Mouse (Mus musculus) heart, adult 9 months (tissue): ENCODE measurements around the gene Mt3.
"Not testable (repeated sequence)": the region's sequence is repeated elsewhere in the genome, so short reads cannot be mapped to it uniquely, and the experiment has no call there.

Experiments used
- DNase-seq, 2 experiments: peaks; one replicate each; pipeline ENCODE4 v3.0.0; 2022; ENCODE audit warnings: low spot score in 2 of 2

The Mt3 gene

GRCm38 (mm10) chr8:94150925-94151324 is 1.5 kb upstream of the Mt3 start:
- no peak for DNase-seq

- DNase-seq = no peak
These were observed 1.0 kb downstream of the Mt3 start for GRCm38 (mm10) chr8:94153451-94153850.

GRCm38 (mm10) chr8:94154537-94154936 is 2.1 kb downstream of the Mt3 start:
- no peak for DNase-seq

- DNase-seq = no peak
These were observed 3.7 kb downstream of the Mt3 start for GRCm38 (mm10) chr8:94156092-94156491.

- not testable (repeated sequence) for DNase-seq
These were observed 13.4 kb downstream of the Mt3 start for GRCm38 (mm10) chr8:94165772-94166171.

- DNase-seq = peak; percentile 63 to 86
These were observed 14.8 kb downstream of the Mt3 start for GRCm38 (mm10) chr8:94167244-94167643.

- DNase-seq = no peak
These were observed 17.1 kb downstream of the Mt3 start for GRCm38 (mm10) chr8:94169547-94169946.

GRCm38 (mm10) chr8:94171321-94171755 is 18.9 kb downstream of the Mt3 start:
- DNase-seq = peak; percentile 56 to 69

GRCm38 (mm10) chr8:94172075-94172808 is 19.8 kb downstream of the Mt3 start, which contains the start of gene Mt2:
Gene Mt2, plus strand, starts transcription at chr8:94172664.
- peak; percentile 66 to 72 for DNase-seq

GRCm38 (mm10) chr8:94172809-94173732 is 20.7 kb downstream of the Mt3 start:
- no peak for DNase-seq

GRCm38 (mm10) chr8:94173848-94174403 is 21.5 kb downstream of the Mt3 start:
- DNase-seq = no peak

GRCm38 (mm10) chr8:94174619-94175213 is 22.3 kb downstream of the Mt3 start:
- DNase-seq = no peak

GRCm38 (mm10) chr8:94177716-94178390 is 25.4 kb downstream of the Mt3 start:
- no peak for DNase-seq

- DNase-seq = peak; percentile 93 to 94
These were observed 26.7 kb downstream of the Mt3 start, which contains the start of gene Mt1 for GRCm38 (mm10) chr8:94178857-94179712. Gene Mt1, plus strand, starts transcription at chr8:94179082.

GRCm38 (mm10) chr8:94179713-94180560 is 27.5 kb downstream of the Mt3 start:
- no peak for DNase-seq

GRCm38 (mm10) chr8:94180561-94180908 is 28.1 kb downstream of the Mt3 start:
- DNase-seq = no peak

- DNase-seq = no peak
These were observed 29.9 kb downstream of the Mt3 start for GRCm38 (mm10) chr8:94182055-94182929.

- DNase-seq = peak; percentile 65 to 78
These were observed 30.7 kb downstream of the Mt3 start for GRCm38 (mm10) chr8:94183117-94183516.
